Mouse (Mus musculus): ENCODE data around the gene Ddhd1.

The Ddhd1 gene

GRCm38 (mm10) chr14:45644202-45644601 lies 13.7 kb downstream of the Ddhd1 start:
- no peak for DNase-seq

- no peak for DNase-seq
Measured at GRCm38 (mm10) chr14:45643461-45643860, 14.5 kb downstream of the Ddhd1 start.

- DNase-seq, result no peak
Measured at GRCm38 (mm10) chr14:45642795-45643194, 15.1 kb downstream of the Ddhd1 start.

- DNase-seq, result no peak
Measured at GRCm38 (mm10) chr14:45642217-45642616, 15.7 kb downstream of the Ddhd1 start.

GRCm38 (mm10) chr14:45638717-45639116 lies 19.2 kb downstream of the Ddhd1 start:
- no peak for DNase-seq

- no peak for DNase-seq
Measured at GRCm38 (mm10) chr14:45635496-45635895, 22.4 kb downstream of the Ddhd1 start.

GRCm38 (mm10) chr14:45632756-45633537 lies 25.0 kb downstream of the Ddhd1 start:
- no peak for DNase-seq

GRCm38 (mm10) chr14:45630544-45630943 lies 27.4 kb downstream of the Ddhd1 start:
- no peak for DNase-seq

- DNase-seq, result no peak
Measured at GRCm38 (mm10) chr14:45629938-45630337, 28.0 kb downstream of the Ddhd1 start.

GRCm38 (mm10) chr14:45618351-45618750 lies 39.6 kb downstream of the Ddhd1 start:
- DNase-seq, result no peak

- DNase-seq, result no peak
Measured at GRCm38 (mm10) chr14:45616526-45616925, 41.4 kb downstream of the Ddhd1 start.

GRCm38 (mm10) chr14:45615776-45616175 lies 42.2 kb downstream of the Ddhd1 start:
- DNase-seq, result no peak

- DNase-seq, result no peak
Measured at GRCm38 (mm10) chr14:45614822-45615221, 43.1 kb downstream of the Ddhd1 start.

- DNase-seq, result no peak
Measured at GRCm38 (mm10) chr14:45614406-45614805, 43.5 kb downstream of the Ddhd1 start.

- no peak for DNase-seq
Measured at GRCm38 (mm10) chr14:45611654-45612053, 46.3 kb downstream of the Ddhd1 start.

- no peak for DNase-seq
Measured at GRCm38 (mm10) chr14:45602002-45602401, 55.9 kb downstream of the Ddhd1 start.

GRCm38 (mm10) chr14:45600587-45600986 lies 57.4 kb downstream of the Ddhd1 start:
- no peak for DNase-seq

- no peak for DNase-seq
Measured at GRCm38 (mm10) chr14:45597855-45598254, 60.1 kb downstream of the Ddhd1 start.

GRCm38 (mm10) chr14:45593261-45593660 lies 64.7 kb downstream of the Ddhd1 start:
- no peak for DNase-seq

GRCm38 (mm10) chr14:45588403-45588802 lies 69.5 kb downstream of the Ddhd1 start:
- DNase-seq, result no peak

GRCm38 (mm10) chr14:45587536-45587935 lies 70.4 kb downstream of the Ddhd1 start:
- no peak for DNase-seq

GRCm38 (mm10) chr14:45583494-45584027 lies 74.4 kb downstream of the Ddhd1 start:
- DNase-seq, result peak in 1 of 2 experiments; percentile 17

GRCm38 (mm10) chr14:45580923-45581827 lies 76.8 kb downstream of the Ddhd1 start:
- peak in 1 of 2 experiments; percentile 13 for DNase-seq
